Mouse (Mus musculus): ENCODE results near the gene Ppfibp1.
"Not testable (repeated sequence)": the region's sequence is repeated elsewhere in the genome, so short reads cannot be mapped to it uniquely, and the experiment has no call there.

Ppfibp1 gene

DNA sequence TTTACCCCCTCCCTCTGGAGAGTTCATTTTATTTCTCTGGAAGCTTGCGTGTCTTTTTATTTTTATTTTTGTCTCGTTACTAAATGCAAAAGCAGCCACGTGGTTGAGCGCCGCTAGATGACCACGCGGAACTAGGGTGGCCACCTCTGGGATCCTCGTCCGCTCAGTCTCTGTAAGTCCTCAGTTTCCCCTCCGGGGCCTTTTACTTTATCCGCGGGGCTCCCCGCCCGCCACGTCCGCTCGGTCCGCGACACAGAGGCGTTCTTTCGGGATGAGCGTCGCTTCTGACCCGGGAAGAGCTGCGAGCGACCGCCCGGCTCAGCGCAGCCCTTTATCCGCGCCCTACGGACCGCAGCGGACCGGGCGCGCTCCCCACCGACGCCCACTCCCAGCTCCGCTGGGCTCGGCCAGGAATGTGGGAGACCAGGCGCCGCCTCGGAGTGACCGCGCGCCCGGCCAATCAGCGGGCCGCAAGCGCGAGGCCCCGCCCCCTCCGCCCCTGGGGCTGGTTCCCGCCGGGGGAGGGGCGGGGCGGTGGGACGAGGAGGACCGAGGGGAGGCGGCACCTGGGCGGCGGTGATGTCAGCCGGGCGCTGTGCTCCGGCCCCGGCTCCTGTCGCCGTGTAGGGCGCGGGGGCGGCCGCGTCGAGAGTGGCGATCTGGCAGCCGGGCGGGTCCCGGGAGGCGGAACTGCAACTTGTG lies at the start of gene Ppfibp1:
Ppfibp1 (plus strand) TSS at position 530 of the 702 bp plus-strand sequence.
- peak; percentile 98 for DNase-seq

DNA sequence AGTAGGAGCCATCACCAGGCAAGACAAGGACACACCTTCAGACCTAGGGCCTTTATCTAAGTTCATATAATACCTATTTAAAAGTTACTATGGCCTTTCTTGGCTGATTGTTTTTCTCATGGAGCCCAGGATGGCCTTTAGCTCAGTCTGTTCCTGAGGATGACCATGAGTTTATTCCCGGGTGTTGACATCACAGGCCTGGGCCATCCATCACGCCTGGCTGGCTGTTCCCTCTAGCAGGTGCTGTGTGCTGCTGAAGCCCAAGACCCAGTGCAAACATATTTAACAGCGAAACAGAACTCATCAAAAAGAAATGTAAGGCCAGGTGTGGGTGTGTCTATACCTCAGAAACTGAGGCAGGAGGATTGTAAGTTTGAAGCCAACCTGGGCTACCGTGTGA lies 49.4 kb upstream of the Ppfibp1 start:
- DNase-seq = no peak

DNA sequence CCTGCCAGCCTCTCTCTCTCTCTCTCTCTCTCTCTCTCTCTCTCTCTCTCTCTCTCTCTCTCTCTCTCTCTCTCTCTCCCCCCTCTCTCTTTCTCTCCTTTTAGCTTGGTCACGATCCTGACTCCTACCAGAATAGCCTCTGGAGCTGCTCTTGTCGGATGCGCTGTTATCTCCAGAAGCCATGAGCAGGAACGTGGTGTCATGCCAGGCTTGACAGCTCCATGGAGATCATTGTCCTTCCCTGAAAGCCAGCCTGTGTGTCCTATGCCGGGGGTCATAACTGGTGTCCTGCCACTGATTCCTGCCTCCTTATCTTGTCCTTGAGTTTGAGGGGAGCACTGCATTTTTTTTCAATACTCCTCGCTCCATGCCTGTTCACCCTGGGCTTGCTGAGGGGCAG lies 43.4 kb upstream of the Ppfibp1 start:
- DNase-seq = no peak

- DNase-seq = no peak
Measured at GRCm38 (mm10) chr6:146845347-146845746, 42.9 kb upstream of the Ppfibp1 start.

DNA sequence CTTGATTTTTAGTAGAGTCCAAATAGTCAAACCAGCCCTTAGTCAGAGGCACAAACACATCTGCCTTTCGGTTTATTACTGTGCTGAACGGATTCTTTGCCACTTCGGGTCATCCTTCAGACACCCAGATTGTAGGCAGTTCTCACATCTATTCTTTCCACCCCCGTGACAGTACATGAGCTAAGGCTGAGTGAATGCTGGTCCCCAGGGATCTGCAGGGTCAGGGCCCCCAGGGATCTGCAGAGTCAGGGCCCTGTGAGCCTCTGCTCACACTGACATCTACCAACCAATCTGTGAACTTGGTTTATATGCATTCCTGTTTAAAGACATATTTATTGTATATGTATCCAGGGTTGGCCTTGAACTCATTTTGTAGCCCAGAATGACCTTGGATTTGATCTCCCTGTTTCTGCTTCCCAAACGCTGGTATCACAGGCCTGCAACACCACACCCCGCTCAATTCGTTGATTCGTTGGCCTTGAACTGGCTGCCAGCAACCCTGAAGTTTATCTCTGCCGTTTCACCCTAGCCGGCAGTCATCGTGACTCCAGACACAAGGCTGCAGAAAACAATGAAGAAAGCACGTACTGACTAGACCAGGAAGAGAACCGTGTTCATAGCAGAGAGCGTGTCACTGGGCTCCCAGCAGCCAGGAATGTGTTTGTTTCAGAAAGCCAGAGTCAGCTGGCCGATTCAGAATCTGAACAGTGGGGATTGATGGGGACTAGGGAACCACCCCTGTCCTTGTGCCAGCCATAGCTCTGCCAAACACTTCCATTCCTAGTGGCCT lies 42.1 kb upstream of the Ppfibp1 start:
- no peak for DNase-seq

DNA sequence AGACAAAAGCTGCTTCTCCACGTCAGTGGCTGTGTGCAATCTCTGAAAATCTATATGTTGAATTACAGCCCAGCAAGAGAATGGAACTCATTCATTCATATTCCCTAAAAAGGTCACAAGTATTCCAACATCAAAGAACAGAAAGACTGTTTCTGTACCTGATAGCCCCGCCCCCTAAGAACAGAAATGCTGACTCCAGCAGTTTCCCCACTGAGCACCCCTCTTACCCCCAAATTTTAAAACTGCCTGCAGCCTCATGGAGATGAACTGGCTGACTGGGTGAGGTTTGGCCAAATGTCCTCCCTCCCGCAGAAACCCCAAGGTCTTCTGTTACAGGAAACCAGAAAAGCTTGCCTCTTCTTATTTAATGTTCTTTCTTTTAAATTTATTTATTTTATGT lies 40.9 kb upstream of the Ppfibp1 start:
- no peak for DNase-seq

DNA sequence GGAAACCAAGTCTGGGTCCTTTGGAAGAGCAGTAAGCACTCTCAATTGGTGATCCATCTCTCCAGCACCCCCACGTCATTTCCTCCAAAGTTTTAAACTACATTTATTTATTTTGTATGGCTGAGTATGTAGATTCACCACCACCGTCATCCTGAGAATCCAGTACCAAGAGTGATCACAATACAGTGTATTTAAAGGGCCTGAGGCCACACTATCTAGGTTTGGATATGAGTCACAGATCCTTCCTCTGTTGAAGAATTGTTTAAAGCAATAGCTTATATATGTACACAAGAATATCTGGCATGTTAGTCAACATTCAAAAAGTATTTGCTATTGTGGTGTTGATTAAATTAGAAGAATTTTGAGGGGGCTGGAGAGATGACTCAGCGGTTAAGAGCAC lies 40.0 kb upstream of the Ppfibp1 start:
- DNase-seq = no peak

DNA sequence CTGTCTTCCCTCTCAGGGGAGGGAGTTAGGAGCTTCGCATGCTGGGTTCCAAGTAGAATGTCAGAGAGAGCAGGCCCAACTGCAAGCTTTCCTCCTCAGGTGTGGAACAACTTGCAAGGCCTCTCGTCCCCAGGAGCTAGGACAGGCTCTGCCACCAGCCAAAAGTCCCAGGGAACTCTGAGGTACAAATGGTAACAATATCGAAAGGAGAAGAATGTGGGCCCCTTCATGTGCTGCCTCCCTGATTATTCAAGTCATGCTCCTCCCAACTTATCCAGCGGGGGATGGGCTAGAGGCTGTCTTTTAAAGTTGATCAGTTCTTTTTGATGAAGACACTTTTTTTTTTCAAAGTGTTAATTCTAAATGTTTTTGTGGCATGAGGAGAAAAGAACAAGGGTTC lies 38.2 kb upstream of the Ppfibp1 start, which contains the start of gene Smco2:
Smco2 (plus strand) TSS at position 55 of the 400 bp plus-strand sequence.
- no peak for DNase-seq

DNA sequence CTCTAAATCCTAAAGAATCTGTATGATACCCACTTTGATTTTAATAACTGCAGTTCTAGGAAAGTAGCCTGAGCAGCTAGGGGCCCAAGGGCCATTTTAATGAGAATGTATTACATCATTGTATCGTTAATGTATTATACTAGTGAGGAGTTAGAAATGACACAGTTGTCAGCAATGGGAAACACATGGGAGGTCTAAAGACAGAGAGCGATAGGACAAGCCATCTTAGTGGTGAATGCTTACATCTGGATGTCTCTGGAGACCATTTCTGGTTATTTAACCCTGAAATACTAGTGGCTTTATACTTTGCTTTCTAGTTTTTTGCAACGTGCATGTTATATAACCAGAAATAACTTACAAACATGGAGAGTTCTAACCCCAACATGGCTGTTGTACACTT lies 36.4 kb upstream of the Ppfibp1 start:
- DNase-seq = no peak

- DNase-seq = no peak
Measured at GRCm38 (mm10) chr6:146852739-146853138, 35.5 kb upstream of the Ppfibp1 start.

GRCm38 (mm10) chr6:146855185-146855584 lies 33.1 kb upstream of the Ppfibp1 start:
- no peak for DNase-seq

- DNase-seq = no peak
Measured at GRCm38 (mm10) chr6:146857386-146857785, 30.9 kb upstream of the Ppfibp1 start.

- DNase-seq = no peak
Measured at GRCm38 (mm10) chr6:146863154-146863553, 25.1 kb upstream of the Ppfibp1 start.

DNA sequence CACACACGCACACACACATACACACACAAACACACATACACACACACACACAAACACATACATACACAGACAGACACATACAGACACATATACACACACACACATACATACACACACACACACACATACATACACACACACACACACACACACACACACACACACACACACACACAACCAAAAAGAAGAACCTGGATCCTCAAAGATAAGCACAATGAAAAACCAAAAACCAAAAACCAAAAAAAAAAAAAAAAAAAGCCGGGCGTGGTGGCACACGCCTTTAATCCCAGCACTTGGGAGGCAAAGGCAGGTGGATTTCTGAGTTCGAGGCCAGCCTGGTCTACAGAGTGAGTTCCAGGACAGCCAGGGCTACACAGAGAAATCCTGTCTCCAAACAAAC lies 23.9 kb upstream of the Ppfibp1 start:
- DNase-seq = not testable (repeated sequence)

GRCm38 (mm10) chr6:146865701-146866100 lies 22.6 kb upstream of the Ppfibp1 start:
- no peak for DNase-seq

DNA sequence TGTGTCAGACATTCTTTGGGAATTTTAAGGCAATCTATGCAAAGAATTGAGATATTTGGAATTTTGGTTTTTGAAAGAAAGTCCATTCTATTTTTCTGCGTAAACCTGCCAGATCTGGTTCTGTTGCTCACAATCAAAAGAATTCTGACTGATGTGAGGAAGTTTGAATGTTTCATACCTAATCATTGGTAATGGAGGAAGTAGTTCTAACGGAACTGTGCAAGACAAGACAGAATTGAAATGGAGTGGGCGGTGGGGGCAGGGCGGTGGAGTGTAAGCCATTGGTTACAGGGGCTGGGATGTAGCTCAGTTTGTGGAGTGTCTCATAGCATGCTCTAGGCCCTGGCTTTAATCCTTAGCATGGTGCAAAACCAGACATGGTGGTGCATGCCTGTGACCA lies 16.3 kb upstream of the Ppfibp1 start:
- DNase-seq = no peak

DNA sequence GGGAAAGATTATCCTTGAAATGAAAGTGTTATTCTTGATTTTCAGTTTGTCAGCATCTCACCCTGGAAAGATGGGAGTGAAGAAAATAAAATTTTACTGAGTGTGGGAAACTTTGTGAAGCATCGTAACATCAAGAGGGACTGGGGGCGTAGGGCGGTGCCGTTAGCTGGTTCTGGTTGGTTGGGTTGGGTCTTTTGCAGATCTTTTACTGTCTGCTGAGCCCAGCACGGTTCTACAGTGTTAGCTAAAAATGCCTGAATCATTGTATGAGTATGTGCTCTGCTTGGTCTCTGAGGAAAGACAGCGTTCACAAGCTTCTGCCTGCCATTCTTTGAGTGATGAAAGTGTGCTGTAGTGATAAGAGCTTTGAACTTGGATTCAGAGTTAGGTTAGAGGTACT lies 13.9 kb upstream of the Ppfibp1 start:
- no peak for DNase-seq

DNA sequence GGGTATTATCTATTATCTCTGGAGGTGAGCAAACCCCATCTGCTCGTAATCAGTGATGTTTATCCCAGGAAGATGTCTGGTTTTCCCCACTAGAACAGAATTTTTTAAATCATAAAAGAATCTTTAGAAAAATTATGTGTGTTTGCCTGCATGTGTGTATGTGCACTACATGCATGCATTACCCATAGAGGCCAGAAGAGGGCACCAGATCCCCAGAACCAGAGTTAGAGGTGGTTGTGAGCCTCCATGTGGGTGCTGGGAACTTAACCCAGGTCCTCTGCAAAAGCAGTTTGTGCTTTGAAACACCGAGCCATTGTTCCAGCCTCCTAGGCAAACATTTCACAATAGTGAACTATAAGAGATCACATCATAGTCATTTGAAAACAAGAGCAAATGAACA lies 11.5 kb upstream of the Ppfibp1 start:
- DNase-seq = no peak

DNA sequence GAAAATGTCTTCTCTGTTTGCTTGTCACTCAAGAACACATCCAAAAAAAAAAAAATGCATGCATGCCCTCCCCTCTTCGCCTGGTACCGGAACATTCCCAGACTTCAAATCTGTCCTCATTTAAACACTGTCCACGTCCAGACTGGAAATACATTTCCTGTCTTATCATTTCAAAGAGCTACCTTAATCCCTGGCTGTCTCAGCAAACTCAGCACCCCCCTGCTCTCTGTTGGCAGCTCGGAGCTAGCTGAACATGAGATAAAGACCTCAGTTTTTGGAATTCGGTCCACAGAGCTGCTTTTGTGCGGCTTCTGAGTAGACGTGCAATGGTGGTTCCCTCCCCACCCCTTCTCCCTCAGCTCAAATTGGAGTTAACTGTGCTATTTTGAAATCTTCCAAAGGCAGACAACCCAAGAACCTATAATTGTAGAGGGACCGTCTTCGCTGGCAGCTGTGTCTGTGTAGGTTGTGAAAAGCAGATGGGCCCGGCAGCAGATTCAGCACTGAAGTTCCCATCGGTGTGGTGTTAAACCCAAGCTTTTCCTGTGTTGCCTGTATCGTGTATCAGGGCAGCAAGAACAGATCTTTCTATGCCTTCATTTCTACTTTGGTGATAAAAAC lies 10.8 kb upstream of the Ppfibp1 start:
- DNase-seq = no peak

DNA sequence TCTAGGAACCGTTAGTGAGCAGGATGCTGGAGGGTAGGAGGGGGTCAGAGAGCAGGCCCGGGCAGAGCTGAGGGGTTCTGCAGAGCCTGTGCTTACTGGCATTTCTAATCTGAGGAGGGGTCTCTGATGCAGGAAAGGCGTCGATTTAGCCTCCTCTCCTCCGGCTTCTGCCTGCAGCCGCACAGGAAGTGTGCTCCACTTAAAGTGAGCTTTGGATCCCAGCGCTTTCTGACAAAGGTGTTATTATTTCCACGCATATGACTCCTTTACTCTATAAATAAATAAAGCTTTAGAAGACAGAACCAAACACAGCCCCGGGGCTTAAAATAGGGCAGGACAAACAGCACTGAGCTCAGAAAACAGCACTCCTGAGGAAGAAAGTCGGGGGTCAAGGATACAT lies 9.4 kb upstream of the Ppfibp1 start:
- DNase-seq = no peak

DNA sequence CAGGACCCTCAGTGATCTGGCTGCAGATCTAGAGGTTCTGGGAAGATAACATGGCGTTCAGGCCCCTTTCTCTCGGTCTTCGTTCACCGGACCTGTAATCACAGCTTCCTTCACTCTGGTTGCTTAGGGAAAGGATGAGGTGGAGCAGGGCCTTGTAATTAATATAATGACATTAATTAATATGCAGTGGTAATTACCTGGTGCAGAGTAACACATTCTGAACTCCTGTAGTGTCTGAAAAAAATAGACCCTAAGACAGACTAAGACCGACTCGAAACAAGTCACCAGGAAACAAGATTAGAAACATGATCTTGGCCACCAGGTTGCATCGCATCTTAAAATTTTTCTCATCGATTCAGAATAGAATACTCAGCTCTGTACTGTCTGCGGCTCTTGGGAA lies 8.4 kb upstream of the Ppfibp1 start:
- no peak for DNase-seq

- no peak for DNase-seq
Measured at GRCm38 (mm10) chr6:146880296-146880695, 8.0 kb upstream of the Ppfibp1 start.

GRCm38 (mm10) chr6:146881896-146882770 lies 6.2 kb upstream of the Ppfibp1 start:
- DNase-seq = no peak
